Mouse (Mus musculus) C2C12 (cell line): Measurements from ENCODE around the gene Hoxc9. TPM values are rescaled to one million over a fixed set of nuclear protein-coding genes. Genes with fewer than 3 reads are reported as not detected.

Experiments used
- H3K27me3 ChIP-seq: one replicate; pipeline ENCODE4 v1.6.1; 2011; ENCODE audit not compliant: control insufficient read depth, insufficient read depth, insufficient read length
- H3K36me3 ChIP-seq: one replicate; pipeline ENCODE4 v1.6.1; 2011; ENCODE audit not compliant: control insufficient read depth, insufficient read depth
- H3K4me3 ChIP-seq: one replicate; pipeline ENCODE4 v1.5.1; 2011; ENCODE audit warnings: mild to moderate bottlenecking, control low read depth; ENCODE audit not compliant: poor library complexity, insufficient read depth, severe bottlenecking
- H3K79me2 ChIP-seq: one replicate; pipeline ENCODE4 v1.6.1; 2011; ENCODE audit not compliant: control insufficient read depth, insufficient read depth
- H3K79me3 ChIP-seq: one replicate; pipeline ENCODE4 v1.6.1; 2011; ENCODE audit warnings: low read depth, control low read depth
- H3ac ChIP-seq: one replicate; pipeline ENCODE3; 2011; ENCODE audit warnings: low read depth; ENCODE audit not compliant: control insufficient read depth, insufficient read length
- FOSL1 ChIP-seq: IDR thresholded peaks from one replicate; pipeline ENCODE4 v1.8.0; 2011; ENCODE audit warnings: mild to moderate bottlenecking, low read length; ENCODE audit not compliant: poor library complexity, insufficient read depth, severe bottlenecking
- MYOG ChIP-seq: IDR thresholded peaks from one replicate; pipeline ENCODE4 v1.6.1; 2011; ENCODE audit not compliant: control insufficient read depth, insufficient read length; ENCODE audit errors: extremely low read depth
- USF1 ChIP-seq: IDR thresholded peaks from one replicate; pipeline ENCODE4 v1.6.1; 2011; ENCODE audit warnings: low read depth, mild to moderate bottlenecking, control low read depth, moderate library complexity
- microRNA-seq: library from miRNA; unstranded; fragments of <30 nt; microRNA quantifications from one replicate; pipeline ENCODE4, GENCODE M21; 2019; ENCODE audit warnings: borderline microRNAs expressed
- polyA plus RNA-seq: library from polyadenylated mRNA; unstranded; fragments of >200 nt; fragmentation: generic; extraction: Trizol; gene quantifications from one replicate; pipeline ENCODE4 v1.2.1, GENCODE M21; 2012; ENCODE audit warnings: missing spikeins

Gene Hoxc9
- polyA plus RNA-seq, 1 experiment: 9.4 TPM

- Histone ChIP-seq H3K79me2 (no peaks in the 10 kb centered on the region), H3K36me3 (no peaks in the 10 kb centered on the region), H3ac (peak overlapping the region; percentile 91), H3K27me3 (no peaks in the 10 kb centered on the region), H3K4me3 (no peak overlapping the region), H3K79me3 (no peaks in the 10 kb centered on the region)
- TF ChIP-seq MYOG (no peak), FOSL1 (no peak), USF1 (peak; percentile 80)
Measured at GRCm38 (mm10) chr15:103034043-103034806, 58.0 kb downstream of the Hoxc9 start.

Small RNA genes lying within 50 kb of the gene (microRNA-seq; reads per million reads assigned to microRNA genes)
- 2,942 reads per million, percentile 91 among the genes with 10 or more reads in this experiment for gene Mir196a-2
- 2,253 reads per million, percentile 90 among the genes with 10 or more reads in this experiment for gene Mir615

Other genes starting within 250 kb of the Hoxc9 start
- gene Hoxc13, start 55.3 kb upstream of the Hoxc9 start, polyA plus RNA-seq: 8.2 TPM
- 4.9 TPM for gene Hoxc12, start 39.7 kb upstream of the Hoxc9 start, polyA plus RNA-seq
- gene Hoxc11, start 22.0 kb upstream of the Hoxc9 start, polyA plus RNA-seq: 34.6 TPM
- 49.6 TPM for gene Hoxc10, start 9.6 kb upstream of the Hoxc9 start, polyA plus RNA-seq
- gene Hoxc5, start 9.0 kb upstream of the Hoxc9 start, polyA plus RNA-seq: 1.6 TPM
- gene Hoxc8, start 14.2 kb downstream of the Hoxc9 start, polyA plus RNA-seq: 1.1 TPM
- 10.6 TPM for gene Hoxc6, start 21.8 kb downstream of the Hoxc9 start, polyA plus RNA-seq
- 3.4 TPM for gene Hoxc4, start 42.5 kb downstream of the Hoxc9 start, polyA plus RNA-seq
- gene Smug1, start 190.7 kb downstream of the Hoxc9 start, polyA plus RNA-seq: 15.7 TPM